Mouse (Mus musculus): ENCODE results near the gene Crip1. TPM values are rescaled to one million over a fixed set of nuclear protein-coding genes. Genes with fewer than 3 reads are reported as not detected.
A peak's percentile ranks its signal among the peaks of the same experiment; 100 is the strongest.

Crip1 gene
- total RNA-seq, 2 experiments from 2014 or later = 178 to 211 TPM

DNA sequence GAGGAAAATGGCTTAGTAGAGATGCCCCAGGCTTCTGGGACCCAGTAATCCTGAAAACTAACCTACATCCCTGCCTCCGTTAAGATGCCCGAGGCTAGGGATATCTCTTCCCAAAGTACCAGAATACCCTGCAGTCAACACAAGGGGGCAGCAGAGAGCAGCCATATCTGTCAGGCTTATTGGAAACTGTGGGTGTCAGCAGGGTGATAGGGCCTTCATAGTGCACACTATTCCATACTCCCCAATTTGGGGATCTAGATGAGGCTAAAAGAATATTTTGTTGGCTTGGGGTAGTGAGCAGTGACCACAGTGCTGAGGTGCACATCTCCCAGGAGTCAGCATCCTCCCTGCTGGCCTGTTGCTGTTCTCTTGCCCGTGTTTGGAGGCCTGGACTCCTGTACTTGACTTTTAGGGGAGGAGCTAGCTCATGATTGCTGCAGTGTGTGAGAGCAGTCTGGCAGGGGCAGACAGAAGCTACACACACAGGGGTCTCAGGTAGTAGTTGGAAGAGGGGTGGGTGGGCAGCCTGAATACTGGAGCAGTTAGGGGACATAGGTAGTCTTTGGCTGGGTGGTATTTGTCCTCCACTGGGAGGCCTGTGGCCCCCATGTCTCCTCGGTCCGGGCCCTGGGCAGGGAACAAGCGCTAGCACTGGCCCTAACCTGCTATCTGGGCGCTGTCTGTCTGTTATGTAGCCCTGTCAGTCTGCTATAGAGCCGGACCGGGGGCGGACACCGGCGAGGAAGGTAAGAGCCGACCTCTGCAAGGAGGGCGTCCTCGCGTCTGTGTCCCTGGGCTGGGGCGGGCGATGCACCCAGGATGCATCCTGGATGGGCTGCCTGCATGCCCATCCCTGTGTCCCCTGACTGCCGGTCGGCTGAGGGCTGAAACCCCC is 26.4 kb upstream of the Crip1 start:
- DNase-seq (ENCODE audit: low spot score) = no peak
- intact Hi-C loops (cut with DNase I) = loop anchor here (1.0 to 2.0 kb wide), 2 partner anchors 19 to 36 kb away; no protein-coding TSS in a partner anchor

DNA sequence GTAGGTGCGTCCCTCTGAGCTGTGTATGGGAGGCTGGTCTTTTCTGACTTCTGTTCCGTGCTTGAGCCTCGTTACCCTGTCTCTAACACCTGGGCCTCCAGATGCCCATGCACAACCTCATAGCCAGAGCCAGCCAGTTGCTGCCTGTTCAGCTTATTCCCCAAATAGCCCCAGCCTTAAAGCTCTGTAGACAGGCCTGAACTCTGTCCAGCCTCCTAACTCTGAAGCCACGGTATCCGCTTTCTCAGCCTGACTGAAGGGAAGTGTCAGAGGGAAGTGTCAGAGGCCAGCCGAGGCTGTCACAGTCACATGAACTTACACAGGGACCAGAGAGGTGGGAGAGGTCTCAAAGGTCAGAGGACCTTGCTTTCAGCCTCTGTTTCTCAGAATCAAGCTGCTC is 21.4 kb upstream of the Crip1 start:
- intact Hi-C loops (cut with DNase I) = no loop called here
- DNase-seq (ENCODE audit: low spot score) = no peak

DNA sequence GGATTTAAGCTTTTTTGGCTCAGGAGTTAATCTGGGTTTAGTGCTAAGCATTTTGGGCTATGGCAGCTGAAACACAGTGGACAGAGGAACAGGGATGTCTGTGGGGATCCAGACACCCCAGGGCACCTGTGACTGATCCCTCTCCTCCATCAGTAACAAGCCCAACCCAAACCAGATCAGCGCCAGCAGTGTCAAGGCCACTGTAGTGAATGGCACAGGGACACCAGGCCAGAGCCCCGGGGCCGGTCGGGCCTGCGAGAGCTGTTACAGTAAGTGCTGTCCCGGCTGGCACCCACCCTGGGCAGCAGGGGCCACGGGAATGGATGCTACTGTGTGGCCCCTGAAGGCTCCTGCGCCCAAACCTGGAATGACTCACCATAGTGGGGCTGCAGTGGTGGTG is 15.4 kb upstream of the Crip1 start:
- intact Hi-C loops (cut with DNase I) = no loop called here

DNA sequence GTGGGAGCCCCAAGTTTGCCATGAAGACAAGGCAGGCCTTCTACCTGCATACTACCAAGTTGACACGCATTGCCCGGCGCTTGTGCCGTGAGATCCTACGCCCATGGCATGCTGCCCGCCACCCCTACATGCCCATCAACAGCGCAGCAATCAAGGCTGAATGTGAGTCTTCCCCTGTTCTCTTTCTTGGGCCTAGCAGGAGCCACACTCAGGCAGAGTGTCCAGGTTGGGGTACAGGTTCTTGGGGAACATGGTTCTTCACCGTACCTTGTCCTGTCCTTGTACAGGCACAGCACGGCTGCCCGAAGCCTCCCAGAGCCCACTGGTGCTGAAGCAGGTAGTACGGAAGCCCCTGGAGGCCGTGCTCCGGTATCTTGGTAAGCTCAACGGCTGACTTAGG is 14.5 kb upstream of the Crip1 start:
- no peak for DNase-seq (ENCODE audit: low spot score)
- intact Hi-C loops (cut with DNase I) = no loop called here

More for the DNA sequence above, 15.4 kb upstream of the Crip1 start:
- DNase-seq (ENCODE audit: low spot score) = no peak

DNA sequence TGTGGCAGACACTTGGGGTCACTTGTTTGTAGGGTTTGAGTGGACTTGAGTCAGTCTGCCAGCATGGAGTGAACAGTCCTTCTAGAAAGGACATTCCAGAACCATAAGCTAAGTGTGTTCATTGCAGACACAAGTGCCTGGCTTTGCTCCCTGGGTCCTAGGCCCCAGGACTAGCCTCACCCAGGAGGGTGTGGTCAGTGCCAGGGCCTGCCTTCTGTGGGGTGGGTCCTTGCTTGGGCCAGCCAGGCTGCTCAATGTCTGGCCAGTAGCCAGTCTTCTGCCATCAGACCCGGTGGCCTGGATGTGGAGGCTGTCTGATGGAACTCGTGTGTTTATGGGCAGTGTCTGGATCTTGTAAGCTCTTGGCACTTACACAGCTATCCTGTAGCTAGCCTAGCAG is 13.5 kb upstream of the Crip1 start:
- intact Hi-C loops (cut with DNase I) = no loop called here
- peak; percentile 86 for DNase-seq (ENCODE audit: low spot score)

DNA sequence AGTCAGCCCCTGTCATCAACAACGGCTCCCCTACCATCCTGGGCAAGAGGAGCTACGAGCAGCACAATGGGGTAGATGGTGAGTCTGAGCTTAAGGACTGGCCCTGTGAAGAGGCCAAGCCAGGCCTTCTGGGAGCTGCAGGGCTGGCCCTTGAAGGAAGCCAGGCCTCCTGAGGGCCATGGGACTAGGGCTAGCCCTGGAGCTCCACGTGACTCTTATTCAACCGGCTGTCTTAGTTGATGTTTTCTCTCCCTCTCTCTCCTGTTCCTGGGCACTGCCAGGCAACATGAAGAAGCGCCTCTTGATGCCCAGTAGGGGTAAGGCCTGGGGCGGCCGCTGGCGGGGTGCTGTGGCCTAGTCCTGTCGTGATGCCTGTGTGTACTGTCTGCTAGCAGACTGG is 12.9 kb upstream of the Crip1 start:
- peak; percentile 33 for DNase-seq (ENCODE audit: low spot score)
- intact Hi-C loops (cut with DNase I) = no loop called here

DNA sequence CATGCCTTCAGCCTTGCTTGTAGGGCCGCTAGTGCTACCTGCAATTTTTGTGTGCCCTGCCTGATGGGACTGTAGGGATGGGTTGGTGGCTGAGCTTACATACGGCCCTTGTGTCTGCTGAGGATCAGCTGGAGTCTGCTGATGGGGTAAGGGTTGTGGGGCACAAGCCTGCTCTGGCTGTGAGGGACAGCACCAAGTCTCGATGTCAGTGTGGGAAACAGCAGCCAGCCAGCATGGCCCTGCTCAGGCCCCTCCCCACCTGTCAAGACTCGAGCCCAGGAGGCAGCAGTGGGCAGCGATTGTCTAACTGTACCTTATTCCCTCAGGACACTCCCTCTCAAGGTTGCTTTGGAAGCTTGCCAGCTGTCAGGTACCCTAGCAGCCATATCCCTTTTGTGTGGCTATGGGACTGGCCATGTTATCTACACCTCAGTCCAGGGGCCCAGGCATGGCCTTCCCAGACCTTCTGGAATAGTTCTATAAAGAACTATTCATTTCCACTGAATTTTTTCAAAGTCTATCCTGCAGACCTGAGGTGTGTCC is 12.2 kb upstream of the Crip1 start:
- no peak for DNase-seq (ENCODE audit: low spot score)
- intact Hi-C loops (cut with DNase I) = no loop called here

DNA sequence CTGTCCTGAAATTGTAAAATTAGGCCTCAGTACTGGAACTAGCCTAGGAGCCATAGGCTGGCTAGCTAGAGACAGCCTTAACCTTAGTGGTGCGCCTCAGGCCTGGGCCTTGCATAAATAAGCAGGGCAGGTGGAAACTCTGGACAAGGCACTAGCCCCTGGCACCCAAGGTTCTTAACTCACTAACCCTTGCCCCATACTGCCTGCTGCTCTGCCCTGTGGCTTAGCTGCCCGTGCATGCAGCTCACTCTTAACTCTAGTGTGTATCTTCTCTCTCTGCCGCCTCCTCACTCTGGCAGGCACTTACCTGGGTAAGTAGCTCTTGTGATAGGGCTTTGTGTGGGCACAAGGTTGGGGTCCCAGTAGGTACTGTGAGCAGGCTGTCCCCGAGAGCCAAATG is 11.6 kb upstream of the Crip1 start:
- intact Hi-C loops (cut with DNase I) = no loop called here

DNA sequence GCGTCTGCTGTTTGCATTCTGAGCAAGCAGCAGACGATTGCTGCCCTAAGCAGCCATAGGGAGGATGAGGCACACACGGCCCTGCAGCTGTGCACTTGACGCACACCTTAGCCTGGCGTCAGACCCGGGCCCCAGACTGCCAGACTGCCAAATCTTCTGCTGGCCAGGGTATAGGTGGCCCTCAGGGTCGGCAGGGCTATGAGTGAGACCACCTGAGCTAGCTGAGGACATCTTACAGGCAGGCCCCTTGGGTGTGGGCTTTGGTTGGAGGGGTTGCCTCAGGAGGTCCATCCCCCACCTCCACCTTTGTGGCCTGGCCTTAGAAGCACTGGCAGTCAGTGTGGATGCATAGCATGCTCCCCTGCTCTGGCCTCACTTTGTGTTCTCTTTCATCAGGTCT is 10.7 kb upstream of the Crip1 start:
- intact Hi-C loops (cut with DNase I) = no loop called here
- DNase-seq (ENCODE audit: low spot score) = no peak

More for the DNA sequence above, 11.6 kb upstream of the Crip1 start:
- no peak for DNase-seq (ENCODE audit: low spot score)

DNA sequence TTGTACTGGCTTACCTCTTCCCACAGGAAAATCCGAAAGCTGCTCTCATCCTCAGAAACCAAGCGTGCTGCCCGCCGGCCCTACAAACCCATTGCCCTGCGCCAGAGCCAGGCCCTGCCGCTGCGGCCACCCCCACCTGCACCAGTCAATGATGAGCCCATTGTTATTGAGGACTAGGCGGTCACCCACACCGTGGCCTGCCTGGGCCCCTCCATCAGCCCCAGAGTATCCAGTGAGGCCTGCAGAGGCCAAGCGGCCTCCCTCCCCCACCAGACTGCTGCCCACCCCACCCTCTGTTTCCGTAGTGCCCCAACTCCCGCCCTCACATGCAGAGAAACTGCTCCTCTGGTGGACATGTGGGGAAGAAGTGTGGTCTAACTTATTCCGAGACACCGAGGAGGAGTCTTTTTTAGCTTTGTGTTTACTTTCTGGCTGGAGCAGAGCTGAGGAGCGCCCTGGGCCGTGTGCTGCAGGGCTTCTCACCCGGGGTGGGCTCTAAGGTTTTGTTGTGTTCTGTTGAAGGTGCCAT is 9.6 kb upstream of the Crip1 start:
- intact Hi-C loops (cut with DNase I) = no loop called here
- DNase-seq (ENCODE audit: low spot score) = no peak

DNA sequence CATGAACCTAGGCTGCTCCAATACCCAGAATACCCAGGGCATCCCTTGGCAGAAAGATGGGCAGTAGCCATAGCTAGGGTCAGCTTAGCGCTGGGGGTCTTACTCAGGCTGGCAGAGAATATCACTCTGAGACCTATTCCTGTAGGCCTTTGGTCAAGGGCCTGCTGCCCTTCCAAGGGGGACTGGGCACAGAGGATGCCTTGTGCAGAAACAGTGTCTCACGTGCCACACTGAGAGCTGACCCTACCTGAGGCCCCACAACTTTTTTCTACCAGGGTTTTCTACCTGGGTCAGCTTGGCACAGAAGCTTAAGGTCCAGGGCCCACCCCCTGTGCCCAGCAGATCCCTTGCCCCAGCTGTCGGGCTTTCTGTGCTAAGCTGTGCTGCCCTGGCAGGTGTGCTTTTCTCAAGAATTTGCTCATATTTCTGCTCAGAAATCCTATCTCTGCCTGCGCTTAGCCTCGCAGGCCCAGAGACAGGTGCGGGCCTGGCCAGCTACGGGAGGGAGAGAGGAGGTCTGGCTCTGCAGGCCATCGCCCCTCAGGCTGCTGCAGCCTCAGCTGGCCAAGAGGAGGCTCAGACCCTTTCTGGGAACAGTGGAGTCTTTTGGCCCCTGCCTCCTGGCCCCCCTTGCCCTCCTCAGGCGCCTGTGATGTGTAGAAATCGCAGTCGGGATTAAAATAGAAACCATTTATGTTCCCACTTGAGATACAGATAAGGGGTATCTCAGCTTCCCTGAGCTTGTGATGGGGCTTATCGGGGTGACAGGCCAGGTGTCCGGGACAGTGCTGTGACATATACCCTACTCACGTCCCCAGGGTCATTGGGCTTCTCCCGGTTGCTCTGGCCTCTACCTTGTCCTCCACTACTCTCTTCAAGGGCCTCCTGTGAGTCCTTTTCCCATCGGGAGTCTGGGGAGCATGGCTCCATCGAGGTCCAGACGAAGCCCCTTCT is 8.6 kb upstream of the Crip1 start:
- no peak for DNase-seq (ENCODE audit: low spot score)
- intact Hi-C loops (cut with DNase I) = loop anchor here (2.0 kb wide), 1 partner anchor 17 kb away; no protein-coding TSS in a partner anchor

DNA sequence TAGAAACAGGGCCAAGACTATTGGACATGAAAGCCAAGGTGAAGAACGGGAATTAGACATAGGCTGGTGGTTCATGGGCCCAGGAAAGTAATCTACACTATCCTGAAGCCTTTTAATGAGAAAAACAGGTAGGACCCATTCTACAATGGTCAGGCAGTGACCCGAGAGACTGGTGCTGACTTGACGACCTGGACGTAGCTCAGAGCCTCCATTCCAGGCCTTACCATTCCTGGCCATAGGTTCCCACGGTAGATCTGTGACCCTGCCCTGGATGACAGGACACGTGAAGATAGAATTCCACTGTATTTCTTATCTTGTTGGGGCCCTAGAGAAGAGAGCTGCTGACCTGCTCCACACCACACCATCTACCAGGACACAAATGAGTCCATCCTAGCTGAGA is 7.8 kb upstream of the Crip1 start:
- DNase-seq (ENCODE audit: low spot score) = no peak
- intact Hi-C loops (cut with DNase I) = loop anchor here (2.0 kb wide), 1 partner anchor 17 kb away; no protein-coding TSS in a partner anchor

DNA sequence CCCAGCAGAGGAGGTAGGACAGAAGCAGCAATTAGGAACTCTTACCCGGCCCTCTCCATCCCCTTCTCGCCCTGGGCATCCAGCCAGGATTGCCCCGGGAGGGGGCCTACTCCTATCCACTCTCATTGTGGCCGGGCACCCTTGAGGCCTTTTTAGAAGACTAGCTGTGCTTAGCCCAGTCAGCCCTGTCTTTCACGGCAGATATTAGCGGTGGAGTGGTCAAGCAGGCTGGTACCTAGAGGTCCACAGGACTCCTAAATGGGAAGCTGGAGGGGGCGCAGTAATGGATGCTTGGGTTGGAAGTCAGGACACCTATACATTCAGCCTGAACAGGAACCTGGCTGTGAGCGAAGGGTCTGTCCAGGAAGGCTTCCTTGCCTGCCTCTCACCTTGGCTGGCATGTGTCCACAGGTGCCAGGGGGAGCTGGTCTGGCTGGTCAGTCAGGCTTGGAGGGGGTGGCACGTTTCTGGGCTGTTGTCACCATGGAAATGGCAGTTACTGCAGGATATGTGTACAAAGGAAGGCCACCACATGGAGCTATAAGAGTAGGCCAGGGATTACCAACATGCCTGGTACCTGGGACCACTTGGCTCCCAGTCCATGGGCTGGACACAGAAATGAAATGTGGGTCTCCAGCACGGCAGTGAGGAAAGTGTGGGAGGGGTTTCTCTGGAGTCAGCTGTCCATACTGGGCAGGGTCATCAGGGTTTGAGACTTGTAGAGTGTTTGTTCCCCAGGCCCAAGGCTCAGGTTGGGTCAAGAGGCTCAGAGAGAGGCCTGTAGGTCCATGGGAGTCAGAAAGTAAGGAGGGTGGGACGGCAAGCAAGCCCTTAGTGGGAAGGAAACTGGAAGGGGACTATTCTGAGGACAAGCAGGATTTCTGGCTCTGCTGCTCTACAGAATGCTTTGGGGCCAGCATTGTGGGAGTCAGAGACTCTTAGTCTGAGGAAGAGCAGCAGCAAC is 6.9 kb upstream of the Crip1 start:
- intact Hi-C loops (cut with DNase I) = loop anchor here (2.0 kb wide), 1 partner anchor 18 kb away; no protein-coding TSS in a partner anchor
- DNase-seq (ENCODE audit: low spot score) = no peak

DNA sequence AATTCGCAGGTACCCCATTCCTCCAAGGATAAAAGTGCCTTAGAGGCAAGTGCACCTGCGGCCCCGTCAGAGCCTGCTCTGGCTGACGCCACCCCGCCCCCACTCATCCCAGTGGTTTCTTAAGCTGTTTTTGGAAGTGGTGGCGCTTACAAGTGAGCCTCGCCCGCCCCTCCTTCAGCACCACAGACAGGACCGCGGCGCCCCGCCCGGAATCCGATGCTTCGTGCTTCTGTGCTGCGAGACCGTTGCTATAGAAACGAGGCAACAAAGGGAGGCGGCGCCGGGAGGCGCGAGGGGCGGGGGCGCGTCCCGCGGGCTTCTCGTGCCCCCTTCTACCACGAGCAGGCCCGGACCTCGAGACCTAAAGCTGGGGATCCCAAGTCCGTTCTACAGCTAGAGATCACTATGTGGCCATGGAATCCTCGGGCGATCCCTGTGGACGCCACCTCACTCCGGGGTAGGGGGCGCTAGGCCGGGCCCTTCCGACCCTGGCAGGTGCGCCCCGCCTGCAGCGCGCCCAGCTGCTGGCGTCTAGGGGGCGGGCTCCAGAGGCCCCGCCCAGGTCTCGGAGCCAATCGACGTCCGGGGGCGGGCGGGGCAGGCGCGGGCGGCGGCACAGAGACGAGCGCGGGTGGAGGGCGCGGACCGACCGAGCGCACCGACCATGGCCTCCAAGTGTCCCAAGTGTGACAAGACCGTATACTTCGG is 6.1 kb upstream of the Crip1 start, which contains the start of gene Crip2:
Gene Crip2, plus strand, starts transcription at position 329 of the 708 bp plus-strand sequence.
- intact Hi-C loops (cut with DNase I) = loop anchor here (2.0 kb wide), 2 partner anchors 15 to 19 kb away; no protein-coding TSS in a partner anchor

DNA sequence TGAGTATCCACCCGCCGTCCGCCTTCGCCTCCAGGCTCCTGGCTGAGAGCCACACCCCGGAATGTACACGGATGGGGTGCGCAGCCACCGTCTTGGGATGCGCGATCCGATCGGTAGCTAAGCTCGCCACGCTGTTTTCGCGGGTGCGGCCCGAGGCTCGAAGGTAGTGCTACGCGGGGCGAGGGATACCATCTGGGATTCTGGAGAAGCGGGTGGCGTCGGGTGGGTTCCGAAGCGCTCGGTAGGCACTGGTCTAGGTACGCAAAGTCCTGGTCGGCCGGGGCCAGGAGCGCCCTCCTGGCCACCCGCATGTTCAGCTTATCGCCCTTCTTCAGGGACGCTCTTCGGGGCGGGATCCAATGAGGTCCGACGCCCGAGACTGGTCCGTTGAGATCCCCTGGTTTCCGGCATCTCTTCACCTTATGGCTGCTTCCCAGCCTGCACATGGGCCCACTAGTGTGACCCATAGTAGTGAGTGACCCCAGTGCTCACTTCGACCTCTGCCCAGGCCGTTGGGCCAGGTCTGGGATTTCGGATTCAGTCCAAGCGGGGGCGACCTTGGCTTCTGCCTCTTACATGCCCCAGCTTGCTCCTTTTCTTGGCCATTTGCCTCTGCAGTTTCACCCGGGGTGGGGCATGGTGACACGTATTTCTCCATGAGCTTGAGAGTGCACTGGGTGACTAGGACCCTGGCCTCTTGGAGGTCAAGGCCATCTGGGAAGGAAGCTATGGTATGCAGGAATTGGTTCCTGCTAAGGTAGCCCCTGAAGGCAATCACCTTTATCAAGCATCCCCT is 5.3 kb upstream of the Crip1 start:
- intact Hi-C loops (cut with DNase I) = loop anchor here (2.0 kb wide), 1 partner anchor 14 kb away; no protein-coding TSS in a partner anchor
- DNase-seq (ENCODE audit: low spot score) = peak; percentile 57

More for the DNA sequence above, 6.1 kb upstream of the Crip1 start, which contains the start of gene Crip2:
- peak; percentile 90 for DNase-seq (ENCODE audit: low spot score)

DNA sequence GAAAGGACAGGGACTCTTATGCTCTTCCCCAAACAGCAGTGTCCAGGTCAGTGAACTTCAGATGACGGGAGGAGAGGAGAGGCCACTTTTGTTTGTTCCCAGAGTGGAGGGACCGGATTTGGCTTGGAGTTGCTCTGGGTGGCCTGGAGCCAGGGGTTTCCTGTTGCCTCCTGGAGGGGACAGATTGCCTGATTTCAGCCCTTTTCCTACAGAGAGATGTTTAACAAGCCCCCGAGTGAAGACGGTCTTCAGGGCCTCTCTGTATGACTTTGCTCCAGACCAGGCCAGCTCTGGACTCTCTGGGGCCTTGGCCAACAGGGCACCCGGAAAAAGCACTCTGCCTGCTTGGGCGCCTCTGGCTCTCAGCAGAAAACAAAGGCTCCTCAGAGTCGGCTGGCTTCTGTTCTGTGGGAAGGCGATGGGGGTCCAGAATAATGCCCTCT is 4.6 kb upstream of the Crip1 start:
- DNase-seq (ENCODE audit: low spot score) = peak; percentile 54
- intact Hi-C loops (cut with DNase I) = loop anchor here (2.0 kb wide), 1 partner anchor 13 kb away; no protein-coding TSS in a partner anchor
